ENCODE assay signal across 10 mouse cellular contexts in the genomic region with DNA sequence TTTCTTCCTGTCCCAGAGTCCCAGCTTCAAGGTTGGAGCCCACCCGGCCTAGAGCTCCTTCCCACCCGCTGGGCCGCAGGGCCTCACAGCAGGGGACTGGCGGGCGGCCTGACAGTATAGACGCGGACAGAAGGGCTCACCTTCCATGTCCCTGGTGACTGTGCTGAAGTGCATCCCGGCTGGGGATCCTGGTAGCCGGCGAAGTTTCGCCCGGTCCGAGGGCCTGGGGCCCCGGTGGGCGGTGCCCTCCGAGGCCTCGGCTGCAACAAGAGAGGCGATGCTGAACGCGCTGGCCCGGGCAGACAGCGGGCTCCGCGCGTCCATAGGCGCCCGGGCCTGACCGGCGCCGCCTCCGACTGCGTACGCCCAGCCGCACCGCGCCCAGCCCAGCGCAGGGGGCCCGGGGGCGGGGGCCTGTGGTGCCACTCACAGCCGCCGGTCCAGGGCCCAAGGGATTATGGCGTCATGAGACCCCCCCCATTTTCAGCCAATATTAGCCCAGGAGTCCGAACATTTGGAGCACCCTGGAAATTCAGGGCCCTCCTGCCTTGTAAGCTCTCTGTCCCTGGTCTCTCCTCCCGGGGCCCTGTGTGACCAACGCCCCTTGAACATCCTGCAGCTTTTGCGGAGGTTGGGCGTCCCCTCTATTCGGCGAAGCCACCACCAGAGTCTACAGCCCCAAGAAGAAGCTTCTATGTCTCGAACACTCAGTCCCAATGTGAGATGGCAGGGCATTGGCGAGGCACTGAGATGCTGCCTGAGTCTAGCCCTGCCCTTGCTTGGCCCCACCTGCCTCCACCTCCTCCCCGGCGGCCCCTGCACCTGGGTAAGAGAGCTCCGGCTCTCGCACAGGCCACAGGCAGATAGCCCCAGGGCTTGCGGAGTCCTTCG. TPM values are rescaled to one million over a fixed set of nuclear protein-coding genes. Genes with fewer than 3 reads are reported as not detected.
DNase-seq lines count a peak whose midpoint lies in the region; ATAC-seq lines count a peak whose summit lies in the region.
"Had no signal": no experiment of that assay in that cellular context is flagged by ENCODE, and none has a peak within 500 bp of the region (broad histone marks: within the 10 kb centered on the region; RNA-seq: fewer than 3 reads in every experiment).

No protein-coding gene starts in this region.

- H3K9me3 ChIP-seq in heart, embryonic 16.5 days (replicated peaks; ENCODE audit: control insufficient read depth, low read length) = no peaks in the 10 kb centered on the region
- H3K9me3 ChIP-seq in hindbrain, embryonic 13.5 days = no peaks in the 10 kb centered on the region
- H3K9me3 ChIP-seq in midbrain, embryonic 15.5 days = no peaks in the 10 kb centered on the region

- H3K4me1 ChIP-seq in heart, embryonic 16.5 days (ENCODE audit: control insufficient read depth, insufficient read depth, low read length) = peaks cover 30% of the 10 kb centered on the region
- H3K4me1 ChIP-seq in hindbrain, embryonic 13.5 days (replicated peaks) = peaks cover 47% of the 10 kb centered on the region
- H3K4me1 ChIP-seq in midbrain, embryonic 15.5 days = peaks cover 38% of the 10 kb centered on the region

- peak overlapping the region; percentile 37 for H3K4me3 ChIP-seq in heart, embryonic 16.5 days (ENCODE audit: low read length)
- H3K4me3 ChIP-seq in hindbrain, embryonic 13.5 days = peak overlapping the region; percentile 24; the same call in 1 of the 2 replicates
- 0 out of 2 replicates have a peak overlapping the region, but pooled peaks have one; percentile 2 for H3K4me3 ChIP-seq in midbrain, embryonic 15.5 days

- H3K27ac ChIP-seq in heart, embryonic 16.5 days (ENCODE audit: low read length) = no peak overlapping the region
- H3K27ac ChIP-seq in hindbrain, embryonic 13.5 days = no peak overlapping the region
- no peak overlapping the region for H3K27ac ChIP-seq in midbrain, embryonic 15.5 days

- no peak overlapping the region for H3K9ac ChIP-seq in heart, embryonic 16.5 days (ENCODE audit: low read length)
- H3K9ac ChIP-seq in hindbrain, embryonic 13.5 days = peak overlapping the region; percentile 19; the same call in 1 of the 2 replicates
- H3K9ac ChIP-seq in midbrain, embryonic 15.5 days = no peak overlapping the region

- 5% methylated on average over 57 of the region's 57 CpGs for WGBS in heart, embryonic 16.5 days
- WGBS in hindbrain, embryonic 13.5 days = under 1% methylated on average over 57 of the region's 57 CpGs
- WGBS in midbrain, embryonic 15.5 days = 1% methylated on average over 41 of the region's 57 CpGs

- H3K27me3 ChIP-seq in heart, embryonic 16.5 days (ENCODE audit: control insufficient read depth, insufficient read depth, low read length) = peaks cover 88% of the 10 kb centered on the region
- peaks cover 97% of the 10 kb centered on the region for H3K27me3 ChIP-seq in hindbrain, embryonic 13.5 days
- peaks cover 94% of the 10 kb centered on the region for H3K27me3 ChIP-seq in midbrain, embryonic 15.5 days (replicated peaks)

- ATAC-seq in heart, embryonic 16.5 days (replicated peaks; ENCODE audit: extremely low read depth, insufficient read depth, low FRiP score) = no peak
- 0 out of 2 replicates have a peak, but pooled peaks have one; percentile 12 for ATAC-seq in hindbrain, embryonic 13.5 days (ENCODE audit: low FRiP score)
- no peak for ATAC-seq in midbrain, embryonic 15.5 days (replicated peaks)

- H3K4me2 ChIP-seq in heart, embryonic 16.5 days (ENCODE audit: low read depth, low read length) = peak overlapping the region; percentile 43; the same call in 1 of the 2 replicates
- peak overlapping the region; percentile 31 for H3K4me2 ChIP-seq in hindbrain, embryonic 13.5 days
- H3K4me2 ChIP-seq in midbrain, embryonic 15.5 days = peak overlapping the region; percentile 28

- DNase-seq in heart, adult 8-10 months (ENCODE audit: low spot score) = no peak
- peak; percentile 67 for DNase-seq in ZHBTc4 (ENCODE audit: low read depth, low spot score)
- no peak for DNase-seq in gastrocnemius, postnatal 25 days
- no peak for DNase-seq in adrenal gland, postnatal 36 days
- DNase-seq in cerebellum, adult 9-11 months = no peak

- H3K36me3 ChIP-seq in heart, embryonic 16.5 days (ENCODE audit: control insufficient read depth, insufficient read depth) = no peaks in the 10 kb centered on the region
- no peaks in the 10 kb centered on the region for H3K36me3 ChIP-seq in hindbrain, embryonic 13.5 days
- H3K36me3 ChIP-seq in midbrain, embryonic 15.5 days (replicated peaks) = no peaks in the 10 kb centered on the region
- H3K36me3 ChIP-seq: G1E had no signal

RNA-seq across cellular contexts. Expression of a gene that starts 2.4 kb away (rescaled TPM):
- 0.47 and 1.5 TPM in 2 replicates for polyA plus RNA-seq in heart, embryonic 16.5 days (2015; fragmentation: Nextera tagmentation; extraction: Ambion mirVana)
- total RNA-seq in heart, adult 8-10 months (2022) = 1 to 10 TPM; 1.0 to 2.0 (median 1.1) TPM
- 0.99 and 1.7 TPM in 2 replicates for polyA plus RNA-seq in hindbrain, embryonic 13.5 days (2015; fragmentation: Nextera tagmentation; extraction: Ambion mirVana)
- 0.80 and 0.98 TPM in 2 replicates for polyA plus RNA-seq in midbrain, embryonic 15.5 days (2015; fragmentation: Nextera tagmentation; extraction: Ambion mirVana)
- 10 to 100 TPM in 1 of 2 experiments, 1 to 10 TPM in 1; 5.3 to 42.0 TPM for total RNA-seq in gastrocnemius, postnatal 25 days (2021)
- total RNA-seq in adrenal gland, postnatal 36 days (2021) = under 1 TPM in 1 of 2 experiments, not detected in 1; 0.20 TPM
- total RNA-seq: monocyte, adult 5-6 weeks had no signal
- polyA plus RNA-seq: G1E had no signal

RNA-seq across cellular contexts. Expression of a gene that starts 34.1 kb away (rescaled TPM):
- 2.4 and 3.4 TPM in 2 replicates for polyA plus RNA-seq in heart, embryonic 16.5 days (2015; fragmentation: Nextera tagmentation; extraction: Ambion mirVana)
- total RNA-seq in heart, adult 8-10 months (2022) = 1 to 10 TPM in 1 of 4 experiments, under 1 TPM in 3; 0.28 to 1.9 (median 0.36) TPM
- polyA plus RNA-seq in hindbrain, embryonic 13.5 days (2015; fragmentation: Nextera tagmentation; extraction: Ambion mirVana) = 11.2 and 11.9 TPM in 2 replicates
- polyA plus RNA-seq in midbrain, embryonic 15.5 days (2015; fragmentation: Nextera tagmentation; extraction: Ambion mirVana) = 13.1 and 13.7 TPM in 2 replicates
- total RNA-seq in gastrocnemius, postnatal 25 days (2021) = under 1 TPM in 1 of 2 experiments, not detected in 1; 0.28 TPM
- under 1 TPM in 1 of 2 experiments, not detected in 1; 0.60 TPM for total RNA-seq in adrenal gland, postnatal 36 days (2021)
- total RNA-seq: monocyte, adult 5-6 weeks had no signal

RNA-seq across cellular contexts. Expression of a gene that starts 38.1 kb away (rescaled TPM):
- polyA plus RNA-seq in heart, embryonic 16.5 days (2015; fragmentation: Nextera tagmentation; extraction: Ambion mirVana) = 0.63 and 0.66 TPM in 2 replicates
- total RNA-seq in heart, adult 8-10 months (2022) = 1 to 10 TPM in 1 of 4 experiments, under 1 TPM in 3; 0.46 to 2.0 (median 0.66) TPM
- polyA plus RNA-seq in hindbrain, embryonic 13.5 days (2015; fragmentation: Nextera tagmentation; extraction: Ambion mirVana) = 19.3 and 21.0 TPM in 2 replicates
- polyA plus RNA-seq in midbrain, embryonic 15.5 days (2015; fragmentation: Nextera tagmentation; extraction: Ambion mirVana) = 22.8 and 23.3 TPM in 2 replicates
- 1 to 10 TPM; 1.3 to 2.4 TPM for total RNA-seq in gastrocnemius, postnatal 25 days (2021)
- total RNA-seq in adrenal gland, postnatal 36 days (2021) = 1 to 10 TPM; 1.1 to 4.9 TPM
- polyA plus RNA-seq: G1E had no signal

RNA-seq across cellular contexts. Expression of a gene that starts 41.7 kb away (rescaled TPM):
- 8.4 and 8.5 TPM in 2 replicates for polyA plus RNA-seq in heart, embryonic 16.5 days (2015; fragmentation: Nextera tagmentation; extraction: Ambion mirVana)
- 1 to 10 TPM; 2.2 to 4.1 (median 3.0) TPM for total RNA-seq in heart, adult 8-10 months (2022)
- polyA plus RNA-seq in hindbrain, embryonic 13.5 days (2015; fragmentation: Nextera tagmentation; extraction: Ambion mirVana) = 169 and 176 TPM in 2 replicates
- 223 and 229 TPM in 2 replicates for polyA plus RNA-seq in midbrain, embryonic 15.5 days (2015; fragmentation: Nextera tagmentation; extraction: Ambion mirVana)
- total RNA-seq in gastrocnemius, postnatal 25 days (2021) = 1 to 10 TPM; 5.5 to 5.8 TPM
- total RNA-seq in adrenal gland, postnatal 36 days (2021) = 10 to 100 TPM in 1 of 2 experiments, 1 to 10 TPM in 1; 9.6 to 10.9 TPM
- polyA plus RNA-seq: G1E had no signal
